Mouse (Mus musculus): ENCODE data around the gene Setd5. TPM values are rescaled to one million over a fixed set of nuclear protein-coding genes. Genes with fewer than 3 reads are reported as not detected.

The Setd5 gene
- polyA plus RNA-seq, 1 experiment = 21.3 TPM

- Histone ChIP-seq H3K36me3 (ENCODE audit: control insufficient read depth, insufficient read depth, low read length) (no peaks in the 10 kb centered on the region), H3K4me1 (ENCODE audit: control insufficient read depth, insufficient read depth, low read length) (peaks cover 9% of the 10 kb centered on the region; the same call in 1 of the 2 replicates), H3K4me3 (ENCODE audit: control insufficient read depth, low read depth, low read length) (no peak overlapping the region), H3K27me3 (ENCODE audit: control insufficient read depth, insufficient read depth, low read length) (no peaks in the 10 kb centered on the region), H3K27ac (ENCODE audit: control insufficient read depth, insufficient read depth, low read depth, low read length) (no peak overlapping the region)
- no peak for TF ChIP-seq POLR2A (IDR thresholded peaks at IDR 0.05; ENCODE audit: control insufficient read depth, low read depth, low read length)
- TF ChIP-seq CTCF (IDR thresholded peaks at IDR 0.05; ENCODE audit: control insufficient read depth, insufficient read depth, insufficient replicate concordance, low read depth, low read length) = no peak
Observed at GRCm38 (mm10) chr6:113172011-113172410, 94.8 kb downstream of the Setd5 start.

GRCm38 (mm10) chr6:113172568-113172967 is 95.4 kb downstream of the Setd5 start:
- no peaks in the 10 kb centered on the region for H3K27me3 ChIP-seq (ENCODE audit: control insufficient read depth, insufficient read depth, low read length)

GRCm38 (mm10) chr6:113175469-113175868 is 98.3 kb downstream of the Setd5 start:
- TF ChIP-seq CTCF (IDR thresholded peaks at IDR 0.05; ENCODE audit: control insufficient read depth, insufficient read depth, insufficient replicate concordance, low read depth, low read length) (no peak), POLR2A (IDR thresholded peaks at IDR 0.05; ENCODE audit: control insufficient read depth, low read depth, low read length) (no peak)
- H3K27me3 ChIP-seq (ENCODE audit: control insufficient read depth, insufficient read depth, low read length) = no peaks in the 10 kb centered on the region
- no peak overlapping the region for H3K4me3 ChIP-seq (ENCODE audit: control insufficient read depth, low read depth, low read length)
- H3K27ac ChIP-seq (ENCODE audit: control insufficient read depth, insufficient read depth, low read depth, low read length) = no peak overlapping the region
- H3K4me1 ChIP-seq (ENCODE audit: control insufficient read depth, insufficient read depth, low read length) = peaks cover 9% of the 10 kb centered on the region; the same call in 1 of the 2 replicates
- H3K36me3 ChIP-seq (ENCODE audit: control insufficient read depth, insufficient read depth, low read length) = no peaks in the 10 kb centered on the region

More at GRCm38 (mm10) chr6:113172568-113172967, 95.4 kb downstream of the Setd5 start:
- TF ChIP-seq POLR2A (IDR thresholded peaks at IDR 0.05; ENCODE audit: control insufficient read depth, low read depth, low read length) (no peak), CTCF (IDR thresholded peaks at IDR 0.05; ENCODE audit: control insufficient read depth, insufficient read depth, insufficient replicate concordance, low read depth, low read length) (peak; percentile 21; the same call in 1 of the 2 replicates)
- Histone ChIP-seq H3K4me3 (ENCODE audit: control insufficient read depth, low read depth, low read length) (no peak overlapping the region), H3K36me3 (ENCODE audit: control insufficient read depth, insufficient read depth, low read length) (no peaks in the 10 kb centered on the region), H3K27ac (ENCODE audit: control insufficient read depth, insufficient read depth, low read depth, low read length) (no peak overlapping the region), H3K4me1 (ENCODE audit: control insufficient read depth, insufficient read depth, low read length) (peaks cover 9% of the 10 kb centered on the region; the same call in 1 of the 2 replicates)

GRCm38 (mm10) chr6:113176613-113177012 is 99.4 kb downstream of the Setd5 start:
- Histone ChIP-seq H3K27ac (ENCODE audit: control insufficient read depth, insufficient read depth, low read depth, low read length) (no peak overlapping the region), H3K4me1 (ENCODE audit: control insufficient read depth, insufficient read depth, low read length) (peaks cover 2% of the 10 kb centered on the region; the same call in 1 of the 2 replicates), H3K27me3 (ENCODE audit: control insufficient read depth, insufficient read depth, low read length) (no peaks in the 10 kb centered on the region), H3K4me3 (ENCODE audit: control insufficient read depth, low read depth, low read length) (no peak overlapping the region), H3K36me3 (ENCODE audit: control insufficient read depth, insufficient read depth, low read length) (no peaks in the 10 kb centered on the region)
- no peak for TF ChIP-seq CTCF (IDR thresholded peaks at IDR 0.05; ENCODE audit: control insufficient read depth, insufficient read depth, insufficient replicate concordance, low read depth, low read length)
- no peak for TF ChIP-seq POLR2A (IDR thresholded peaks at IDR 0.05; ENCODE audit: control insufficient read depth, low read depth, low read length)

GRCm38 (mm10) chr6:113178286-113179194 is 101.4 kb downstream of the Setd5 start:
- no peak for TF ChIP-seq CTCF (IDR thresholded peaks at IDR 0.05; ENCODE audit: control insufficient read depth, insufficient read depth, insufficient replicate concordance, low read depth, low read length)
- TF ChIP-seq POLR2A (IDR thresholded peaks at IDR 0.05; ENCODE audit: control insufficient read depth, low read depth, low read length) = no peak
- H3K27me3 ChIP-seq (ENCODE audit: control insufficient read depth, insufficient read depth, low read length) = no peaks in the 10 kb centered on the region
- no peaks in the 10 kb centered on the region for H3K36me3 ChIP-seq (ENCODE audit: control insufficient read depth, insufficient read depth, low read length)
- H3K4me1 ChIP-seq (ENCODE audit: control insufficient read depth, insufficient read depth, low read length) = peaks cover 2% of the 10 kb centered on the region; the same call in 1 of the 2 replicates
- H3K4me3 ChIP-seq (ENCODE audit: control insufficient read depth, low read depth, low read length) = no peak overlapping the region
- no peak overlapping the region for H3K27ac ChIP-seq (ENCODE audit: control insufficient read depth, insufficient read depth, low read depth, low read length)

- Histone ChIP-seq H3K27ac (ENCODE audit: control insufficient read depth, insufficient read depth, low read depth, low read length) (no peak overlapping the region), H3K27me3 (ENCODE audit: control insufficient read depth, insufficient read depth, low read length) (no peaks in the 10 kb centered on the region), H3K4me3 (ENCODE audit: control insufficient read depth, low read depth, low read length) (no peak overlapping the region), H3K4me1 (ENCODE audit: control insufficient read depth, insufficient read depth, low read length) (peaks cover 2% of the 10 kb centered on the region; the same call in 1 of the 2 replicates), H3K36me3 (ENCODE audit: control insufficient read depth, insufficient read depth, low read length) (no peaks in the 10 kb centered on the region)
- TF ChIP-seq CTCF (IDR thresholded peaks at IDR 0.05; ENCODE audit: control insufficient read depth, insufficient read depth, insufficient replicate concordance, low read depth, low read length) (no peak), POLR2A (IDR thresholded peaks at IDR 0.05; ENCODE audit: control insufficient read depth, low read depth, low read length) (no peak)
Observed at GRCm38 (mm10) chr6:113179195-113179733, 102.1 kb downstream of the Setd5 start.

GRCm38 (mm10) chr6:113184163-113184562 is 107.0 kb downstream of the Setd5 start:
- TF ChIP-seq POLR2A (IDR thresholded peaks at IDR 0.05; ENCODE audit: control insufficient read depth, low read depth, low read length) = no peak
- no peak for TF ChIP-seq CTCF (IDR thresholded peaks at IDR 0.05; ENCODE audit: control insufficient read depth, insufficient read depth, insufficient replicate concordance, low read depth, low read length)
- Histone ChIP-seq H3K4me3 (ENCODE audit: control insufficient read depth, low read depth, low read length) (no peak overlapping the region), H3K27me3 (ENCODE audit: control insufficient read depth, insufficient read depth, low read length) (no peaks in the 10 kb centered on the region), H3K4me1 (ENCODE audit: control insufficient read depth, insufficient read depth, low read length) (no peaks in the 10 kb centered on the region; the same call in 1 of the 2 replicates), H3K36me3 (ENCODE audit: control insufficient read depth, insufficient read depth, low read length) (no peaks in the 10 kb centered on the region), H3K27ac (ENCODE audit: control insufficient read depth, insufficient read depth, low read depth, low read length) (no peak overlapping the region)

All from testis, adult 2 months (tissue).